Mouse (Mus musculus) cerebellum, adult 8-10 months (tissue): ENCODE measurements around the gene Lnp1.
"Not testable (repeated sequence)": the region's sequence is repeated elsewhere in the genome, so short reads cannot be mapped to it uniquely, and the experiment has no call there.

Source experiments
- DNase-seq: peaks from one replicate; pipeline ENCODE4 v3.0.0; 2022

Lnp1 gene

GRCm38 (mm10) chr16:56928023-56928422 is at the start of gene Lnp1:
Lnp1 (minus strand) TSS chr16:56928061.
- no peak for DNase-seq

- no peak for DNase-seq
Observed at GRCm38 (mm10) chr16:56974646-56975045, 46.8 kb upstream of the Lnp1 start.

- not testable (repeated sequence) for DNase-seq
Observed at GRCm38 (mm10) chr16:56958311-56958710, 30.4 kb upstream of the Lnp1 start.

GRCm38 (mm10) chr16:56949085-56949484 is 21.2 kb upstream of the Lnp1 start:
- DNase-seq, result no peak

- DNase-seq, result no peak
Observed at GRCm38 (mm10) chr16:56942341-56942740, 14.5 kb upstream of the Lnp1 start.

GRCm38 (mm10) chr16:56920102-56920657 is 7.7 kb downstream of the Lnp1 start:
- no peak for DNase-seq

GRCm38 (mm10) chr16:56917230-56917629 is 10.6 kb downstream of the Lnp1 start:
- no peak for DNase-seq

- no peak for DNase-seq
Observed at GRCm38 (mm10) chr16:56908986-56909385, 18.9 kb downstream of the Lnp1 start.

GRCm38 (mm10) chr16:56902206-56902605 is 25.7 kb downstream of the Lnp1 start:
- not testable (repeated sequence) for DNase-seq

GRCm38 (mm10) chr16:56891583-56891982 is 36.3 kb downstream of the Lnp1 start:
- no peak for DNase-seq

GRCm38 (mm10) chr16:56886616-56887116 is 41.2 kb downstream of the Lnp1 start:
- DNase-seq, result no peak

- peak; percentile 11 for DNase-seq
Observed at GRCm38 (mm10) chr16:56885824-56886615, 41.8 kb downstream of the Lnp1 start, which contains the start of gene Tmem45a. Tmem45a (minus strand) TSS chr16:56886166.

GRCm38 (mm10) chr16:56884811-56885210 is 43.0 kb downstream of the Lnp1 start:
- no peak for DNase-seq

GRCm38 (mm10) chr16:56873410-56873809 is 54.5 kb downstream of the Lnp1 start:
- DNase-seq, result no peak

- DNase-seq, result no peak
Observed at GRCm38 (mm10) chr16:56870458-56870857, 57.4 kb downstream of the Lnp1 start.

GRCm38 (mm10) chr16:56868361-56868760 is 59.5 kb downstream of the Lnp1 start:
- DNase-seq, result no peak

- DNase-seq, result no peak
Observed at GRCm38 (mm10) chr16:56867591-56867990, 60.3 kb downstream of the Lnp1 start.
